ENCODE assay signal across 45 mouse cellular contexts in genomic region chr6:13255341-13255740, GRCm38 (mm10). TPM values are rescaled to one million over a fixed set of nuclear protein-coding genes. Genes with fewer than 3 reads are reported as not detected.
"Had no signal": no experiment of that assay in that cellular context is flagged by ENCODE, and none has a peak within 500 bp of the region (broad histone marks: within the 10 kb centered on the region; RNA-seq: fewer than 3 reads in every experiment).

No protein-coding gene starts in this region.

- DNase-seq: heart, postnatal 10 days; heart, postnatal 14 days; heart, postnatal 36 days; heart, postnatal 4 days; kidney, adult 11 months; kidney, adult 18-20 months; kidney, adult 2 months; kidney, adult 8-10 months; kidney, adult 9 months; kidney, postnatal 10 days; kidney, postnatal 14 days; kidney, postnatal 25 days; kidney, postnatal 36 days; kidney, postnatal 4 days; layer of hippocampus, adult 9-11 months; layer of hippocampus, postnatal 36 days had no signal

- H3K27me3 ChIP-seq: heart, embryonic 12.5 days; heart, embryonic 13.5 days; heart, embryonic 15.5 days; hindbrain, embryonic 12.5 days; hindbrain, embryonic 13.5 days; hindbrain, embryonic 15.5 days; intestine, embryonic 15.5 days; kidney, embryonic 15.5 days had no signal

- H3K27ac ChIP-seq: heart, embryonic 13.5 days; heart, embryonic 15.5 days; hindbrain, embryonic 10.5 days; hindbrain, embryonic 12.5 days; hindbrain, embryonic 13.5 days; hindbrain, embryonic 14.5 days; hindbrain, embryonic 15.5 days; hindbrain, postnatal 0 days; intestine, embryonic 15.5 days; kidney, embryonic 15.5 days; kidney, postnatal 0 days; layer of hippocampus, adult 2 months; left cerebral cortex, adult 2 months had no signal

- H3K36me3 ChIP-seq: heart, embryonic 12.5 days; heart, embryonic 13.5 days; heart, embryonic 15.5 days; hindbrain, embryonic 10.5 days; hindbrain, embryonic 12.5 days; hindbrain, embryonic 13.5 days; hindbrain, embryonic 15.5 days; intestine, embryonic 15.5 days; kidney, embryonic 15.5 days had no signal

- H3K4me2 ChIP-seq: heart, embryonic 11.5 days; heart, embryonic 12.5 days; heart, embryonic 13.5 days; heart, embryonic 15.5 days; hindbrain, embryonic 12.5 days; hindbrain, embryonic 13.5 days; hindbrain, embryonic 14.5 days; hindbrain, embryonic 15.5 days; intestine, embryonic 15.5 days; kidney, embryonic 15.5 days had no signal

- H3K9me3 ChIP-seq: heart, embryonic 12.5 days; heart, embryonic 13.5 days; heart, embryonic 15.5 days; hindbrain, embryonic 10.5 days; hindbrain, embryonic 12.5 days; hindbrain, embryonic 13.5 days; hindbrain, embryonic 15.5 days; intestine, embryonic 15.5 days; kidney, embryonic 15.5 days had no signal

- H3K4me3 ChIP-seq: heart, embryonic 12.5 days; heart, embryonic 13.5 days; heart, embryonic 15.5 days; hindbrain, embryonic 10.5 days; hindbrain, embryonic 12.5 days; hindbrain, embryonic 13.5 days; hindbrain, embryonic 15.5 days; intestine, embryonic 15.5 days; kidney, embryonic 15.5 days; layer of hippocampus, adult 2 months; left cerebral cortex, adult 2 months had no signal

- H3K4me1 ChIP-seq: heart, embryonic 12.5 days; heart, embryonic 13.5 days; heart, embryonic 15.5 days; hindbrain, embryonic 10.5 days; hindbrain, embryonic 12.5 days; hindbrain, embryonic 13.5 days; hindbrain, embryonic 15.5 days; intestine, embryonic 15.5 days; kidney, embryonic 15.5 days had no signal

- H3K9ac ChIP-seq: heart, embryonic 12.5 days; heart, embryonic 13.5 days; heart, embryonic 15.5 days; hindbrain, embryonic 12.5 days; hindbrain, embryonic 13.5 days; hindbrain, embryonic 14.5 days; hindbrain, embryonic 15.5 days; intestine, embryonic 15.5 days; kidney, embryonic 15.5 days had no signal

RNA-seq across cellular contexts. Expression of gene Vwde, which starts 30.6 kb away (rescaled TPM):
- total RNA-seq: heart, postnatal 10 days; heart, postnatal 14 days; heart, postnatal 25 days; heart, postnatal 36 days; heart, postnatal 4 days; hematopoietic stem cell, adult 5-6 weeks; layer of hippocampus, adult 18-20 months; layer of hippocampus, adult 2 months; layer of hippocampus, adult 8-10 months; layer of hippocampus, postnatal 25 days; left cerebral cortex, adult 18-20 months; left cerebral cortex, adult 2 months; left cerebral cortex, adult 8-10 months had no signal
- polyA plus RNA-seq: heart, embryonic 12.5 days; heart, embryonic 14.5 days; heart, embryonic 15.5 days; heart, embryonic 16.5 days; heart, postnatal 0 days; hindbrain, embryonic 12.5 days; intestine, embryonic 15.5 days; intestine, embryonic 16.5 days; intestine, postnatal 0 days; kidney, adult 2 months; kidney, embryonic 16.5 days; large intestine, adult 2 months had no signal
